Mouse (Mus musculus) G1E (cell line): ENCODE data around the gene Pde2a.

ENCODE experiments used
- CTCF ChIP-seq: IDR thresholded peaks from 2 replicates; pipeline ENCODE4 v1.5.1; 2012; ENCODE audit warnings: low read depth, low read length, inconsistent platforms, mixed read lengths
- GATA1 ChIP-seq: IDR thresholded peaks from 2 replicates; pipeline ENCODE4 v1.6.1; 2012; ENCODE audit warnings: borderline replicate concordance, low read length, inconsistent platforms, mixed read lengths
- GATA2 ChIP-seq: IDR thresholded peaks from 2 replicates; pipeline ENCODE4 v1.6.1; 2012; ENCODE audit warnings: low read depth, low read length, inconsistent platforms, borderline replicate concordance
- TAL1 ChIP-seq: conservative IDR thresholded peaks from 2 replicates; pipeline ENCODE4 v1.6.1; 2012; ENCODE audit warnings: low read depth, low read length, inconsistent platforms, mixed read lengths

- TF ChIP-seq CTCF: no peak
- no peak for TF ChIP-seq GATA2
- TF ChIP-seq GATA1: no peak
- no peak for TF ChIP-seq TAL1
These were observed 43.2 kb upstream of the Pde2a start for GRCm38 (mm10) chr7:101378285-101378684.
